Mouse (Mus musculus) lung, postnatal 0 days (tissue): ENCODE results near the gene Rbm44. TPM values are rescaled to one million over a fixed set of nuclear protein-coding genes. Genes with fewer than 3 reads are reported as not detected.

Experiments used
- ATAC-seq: fragments of 200-750 bp; cut with Nextera tagmentation; 2 replicates; pipeline ENCODE4 v1.8.0; 2017; ENCODE audit warnings: moderate library complexity
- DNase-seq: peaks from one replicate; pipeline ENCODE4 v3.0.0-alpha.2; 2016; ENCODE audit warnings: low spot score
- H3K27ac ChIP-seq: fragments of 300-500 bp; sonication (generic); 2 replicates; pipeline ENCODE4 v1.5.1; 2014; ENCODE audit warnings: antibody characterized with exemption, mild to moderate bottlenecking, low read length, mixed read lengths
- H3K27me3 ChIP-seq: fragments of 300-500 bp; sonication (generic); replicated peaks from 2 replicates; pipeline ENCODE4 v1.6.1; 2014; ENCODE audit warnings: low read length, mixed read lengths; ENCODE audit not compliant: insufficient read depth
- H3K36me3 ChIP-seq: fragments of 300-500 bp; sonication (generic); 2 replicates; pipeline ENCODE4 v1.6.1; 2014; ENCODE audit warnings: low read length, mixed read lengths; ENCODE audit not compliant: insufficient read depth
- H3K4me1 ChIP-seq: fragments of 300-500 bp; sonication (generic); 2 replicates; pipeline ENCODE4 v1.6.1; 2014; ENCODE audit warnings: antibody characterized with exemption, low read depth, low read length, mixed read lengths; ENCODE audit not compliant: insufficient read depth
- H3K4me2 ChIP-seq: fragments of 300-500 bp; sonication (generic); replicated peaks from 2 replicates; pipeline ENCODE4 v1.6.1; 2014; ENCODE audit warnings: low read depth, mild to moderate bottlenecking, low read length, moderate library complexity, mixed read lengths
- H3K4me3 ChIP-seq: fragments of 300-500 bp; sonication (generic); 2 replicates; pipeline ENCODE4 v1.5.1; 2014; ENCODE audit warnings: low read depth, low read length
- H3K9ac ChIP-seq: fragments of 300-500 bp; sonication (generic); replicated peaks from 2 replicates; pipeline ENCODE4 v1.6.1; 2014; ENCODE audit warnings: low read depth, mild to moderate bottlenecking
- H3K9me3 ChIP-seq: fragments of 300-500 bp; sonication (generic); 2 replicates; pipeline ENCODE4 v1.6.1; 2016; ENCODE audit warnings: low read length, mixed read lengths
- CTCF ChIP-seq: IDR thresholded peaks from 2 replicates; pipeline ENCODE4 v1.5.1; 2016; ENCODE audit warnings: antibody characterized with exemption, mild to moderate bottlenecking
- EP300 ChIP-seq: IDR thresholded peaks from 2 replicates; pipeline ENCODE4 v1.6.1; 2016; ENCODE audit warnings: antibody characterized with exemption, mild to moderate bottlenecking, control low read depth
- WGBS: fragments of 180-500 bp; shearing (Covaris S2); extraction: QIAGEN DNeasy Blood & Tissue Kit; methylation state at CpG from one replicate; pipeline ENCODE4 v1.1.7; 2014; 5-methylcytosine and 5-hydroxymethylcytosine counted together
- polyA plus RNA-seq: library from polyadenylated mRNA; unstranded; fragments of >200 nt; fragmentation: Nextera tagmentation; extraction: Ambion mirVana; gene quantifications from 2 replicates; pipeline ENCODE4 v1.2.1, GENCODE M21; 2015

The Rbm44 gene
- polyA plus RNA-seq, 1 experiment from 2014 or later: 0.08 TPM

- H3K4me2 ChIP-seq: no peak overlapping the region
- no peak overlapping the region for H3K9ac ChIP-seq
- no peak overlapping the region for H3K27ac ChIP-seq
- no peaks in the 10 kb centered on the region for H3K36me3 ChIP-seq
- DNase-seq (peak; percentile 14), ATAC-seq (no peak)
- no peaks in the 10 kb centered on the region for H3K9me3 ChIP-seq
- H3K4me3 ChIP-seq: no peak overlapping the region
- WGBS: 63% methylated on average over 5 of the region's 5 CpGs
- H3K4me1 ChIP-seq: peaks cover 5% of the 10 kb centered on the region; the same call in 1 of the 2 replicates
- no peak for TF ChIP-seq EP300
- no peaks in the 10 kb centered on the region for H3K27me3 ChIP-seq
These were observed 42.4 kb downstream of the Rbm44 start for GRCm38 (mm10) chr1:91187315-91187714.

- Histone ChIP-seq H3K9me3 (no peaks in the 10 kb centered on the region), H3K4me2 (no peak overlapping the region), H3K27ac (no peak overlapping the region), H3K36me3 (no peaks in the 10 kb centered on the region), H3K9ac (no peak overlapping the region), H3K4me3 (no peak overlapping the region), H3K27me3 (no peaks in the 10 kb centered on the region), H3K4me1 (no peaks in the 10 kb centered on the region)
- DNase-seq (no peak), ATAC-seq (no peak)
- TF ChIP-seq EP300 (no peak), CTCF (no peak)
- 78% methylated on average over 7 of the region's 7 CpGs for WGBS
These were observed 43.1 kb downstream of the Rbm44 start for GRCm38 (mm10) chr1:91187786-91188640.

- H3K4me1 ChIP-seq: no peaks in the 10 kb centered on the region
These were observed 44.1 kb downstream of the Rbm44 start for GRCm38 (mm10) chr1:91188851-91189460.

GRCm38 (mm10) chr1:91192184-91192583 is 47.3 kb downstream of the Rbm44 start:
- Histone ChIP-seq H3K4me2 (no peak overlapping the region), H3K4me1 (no peaks in the 10 kb centered on the region), H3K27me3 (no peaks in the 10 kb centered on the region), H3K9me3 (no peaks in the 10 kb centered on the region), H3K9ac (no peak overlapping the region), H3K36me3 (no peaks in the 10 kb centered on the region), H3K4me3 (no peak overlapping the region), H3K27ac (no peak overlapping the region)
- 62% methylated on average over 8 of the region's 8 CpGs for WGBS
- ATAC-seq (no peak), DNase-seq (no peak)
- no peak for TF ChIP-seq EP300
- no peak for TF ChIP-seq CTCF

More at GRCm38 (mm10) chr1:91188851-91189460, 44.1 kb downstream of the Rbm44 start:
- no peak for TF ChIP-seq CTCF
- TF ChIP-seq EP300: no peak
- no peak overlapping the region for H3K4me3 ChIP-seq
- H3K36me3 ChIP-seq: no peaks in the 10 kb centered on the region
- no peak overlapping the region for H3K9ac ChIP-seq
- no peak for DNase-seq
- H3K27ac ChIP-seq: no peak overlapping the region
- no peaks in the 10 kb centered on the region for H3K27me3 ChIP-seq
- WGBS: 82% methylated on average over 10 of the region's 10 CpGs
- ATAC-seq: no peak
- H3K4me2 ChIP-seq: no peak overlapping the region
- H3K9me3 ChIP-seq: no peaks in the 10 kb centered on the region

GRCm38 (mm10) chr1:91193242-91193641 is 48.4 kb downstream of the Rbm44 start:
- ATAC-seq (no peak), DNase-seq (no peak)
- TF ChIP-seq EP300 (no peak), CTCF (no peak)
- 78% methylated on average over 4 of the region's 4 CpGs for WGBS
- Histone ChIP-seq H3K4me2 (no peak overlapping the region), H3K27me3 (no peaks in the 10 kb centered on the region), H3K4me3 (no peak overlapping the region), H3K9me3 (no peaks in the 10 kb centered on the region), H3K9ac (no peak overlapping the region), H3K4me1 (no peaks in the 10 kb centered on the region), H3K27ac (no peak overlapping the region), H3K36me3 (no peaks in the 10 kb centered on the region)

GRCm38 (mm10) chr1:91193680-91194079 is 48.8 kb downstream of the Rbm44 start:
- Histone ChIP-seq H3K4me3 (no peak overlapping the region), H3K4me1 (no peaks in the 10 kb centered on the region), H3K4me2 (no peak overlapping the region), H3K9me3 (no peaks in the 10 kb centered on the region), H3K36me3 (no peaks in the 10 kb centered on the region), H3K9ac (no peak overlapping the region), H3K27me3 (no peaks in the 10 kb centered on the region), H3K27ac (no peak overlapping the region)
- TF ChIP-seq CTCF (no peak), EP300 (no peak)
- ATAC-seq (no peak), DNase-seq (no peak)
- 61% methylated on average over 4 of the region's 4 CpGs for WGBS
